Mouse (Mus musculus) erythroblast, embryonic 14.5 days (primary cell): Measurements from ENCODE around the gene Zzef1.

Experiments
- GATA1 ChIP-seq: IDR thresholded peaks from 2 replicates; pipeline ENCODE4 v1.6.1; 2012; ENCODE audit warnings: low read length, inconsistent platforms, mixed read lengths
- TAL1 ChIP-seq: IDR thresholded peaks from 3 replicates; pipeline ENCODE4 v1.6.1; 2012; ENCODE audit warnings: low read length, inconsistent platforms, mixed read lengths

- TF ChIP-seq TAL1 = no peak
- no peak for TF ChIP-seq GATA1
These were observed 112.4 kb downstream of the Zzef1 start for GRCm38 (mm10) chr11:72908391-72908790.
